Comparison of ENCODE assay signal across 17 mouse cellular contexts in genomic region chr6:45241218-45241617, GRCm38 (mm10).
DNase-seq lines count a peak whose midpoint lies in the region; ATAC-seq and TF ChIP-seq lines count a peak whose summit lies in the region.
"Had no signal": no experiment of that assay in that cellular context is flagged by ENCODE, and none has a peak within 500 bp of the region (broad histone marks: within the 10 kb centered on the region; RNA-seq: fewer than 3 reads in every experiment).

No protein-coding gene starts in this region.

- H3K4me3 ChIP-seq in lung, embryonic 16.5 days (ENCODE audit: low read length): no peak overlapping the region
- H3K4me3 ChIP-seq in bone marrow macrophage, adult 2 months (ENCODE audit: insufficient read depth, low read length): no peak overlapping the region
- no peak overlapping the region for H3K4me3 ChIP-seq in macrophage (ENCODE audit: inconsistent target)
- H3K4me3 ChIP-seq: embryonic facial prominence, embryonic 10.5 days; heart, adult 2 months; heart, embryonic 15.5 days; hindbrain, embryonic 10.5 days had no signal

- no peaks in the 10 kb centered on the region for H3K4me1 ChIP-seq in lung, embryonic 16.5 days (replicated peaks; ENCODE audit: control insufficient read depth, insufficient read depth, low read length)
- H3K4me1 ChIP-seq in bone marrow macrophage, adult 2 months (ENCODE audit: control insufficient read depth, insufficient read depth, low read length): peaks cover 6% of the 10 kb centered on the region
- H3K4me1 ChIP-seq: heart, embryonic 15.5 days had no signal

- no peaks in the 10 kb centered on the region for H3K79me2 ChIP-seq in macrophage (ENCODE audit: inconsistent target)

- DNase-seq in lung, postnatal 4 days: no peak
- peak; percentile 34 for DNase-seq in brain, adult 2 months (ENCODE audit: low read depth, low spot score)
- DNase-seq in heart, postnatal 14 days: no peak
- DNase-seq: adrenal gland, adult 2 months; cerebellum, adult 18-20 months; cerebellum, postnatal 10 days; gastrocnemius, postnatal 14 days; heart, adult 2 months had no signal

- no peak overlapping the region for H3K9ac ChIP-seq in lung, embryonic 16.5 days (ENCODE audit: low read length)
- H3K9ac ChIP-seq: heart, embryonic 15.5 days; hindbrain, embryonic 14.5 days had no signal

- 70% methylated on average over 1 of the region's 1 CpGs for WGBS in lung, embryonic 16.5 days
- 53% methylated on average over 1 of the region's 1 CpGs for WGBS in macrophage (ENCODE audit: missing documents)

- intact Hi-C loops in heart, postnatal 14 days (cut with DNase I): no loop called here

- no peak for TF ChIP-seq POLR2A in bone marrow macrophage, adult 2 months (IDR thresholded peaks at IDR 0.05; ENCODE audit: borderline replicate concordance, low read depth, low read length)

- ATAC-seq in lung, embryonic 16.5 days (ENCODE audit: low read depth): peak; percentile 51
- ATAC-seq: forebrain, embryonic 14.5 days had no signal

- no peaks in the 10 kb centered on the region for H3K9me3 ChIP-seq in lung, embryonic 16.5 days (ENCODE audit: control insufficient read depth, low read length)
- H3K9me3 ChIP-seq: embryonic facial prominence, embryonic 10.5 days; heart, embryonic 15.5 days; hindbrain, embryonic 10.5 days had no signal

- H3K27ac ChIP-seq in lung, embryonic 16.5 days (ENCODE audit: low read length): no peak overlapping the region
- H3K27ac ChIP-seq in bone marrow macrophage, adult 2 months (ENCODE audit: insufficient read depth, low read depth, low read length): peak overlapping the region; percentile 88
- H3K27ac ChIP-seq in macrophage: peak overlapping the region; percentile 78
- H3K27ac ChIP-seq: embryonic facial prominence, embryonic 10.5 days; heart, adult 2 months; heart, embryonic 15.5 days; hindbrain, embryonic 10.5 days; hindbrain, embryonic 14.5 days had no signal

- TF ChIP-seq CTCF in bone marrow macrophage, adult 2 months (IDR thresholded peaks at IDR 0.05; ENCODE audit: low read depth, low read length): no peak

- H3K4me2 ChIP-seq in lung, embryonic 16.5 days (ENCODE audit: low read depth, low read length): no peak overlapping the region
- H3K4me2 ChIP-seq: heart, embryonic 11.5 days; heart, embryonic 15.5 days; hindbrain, embryonic 14.5 days had no signal

- no peaks in the 10 kb centered on the region for H3K36me3 ChIP-seq in lung, embryonic 16.5 days (ENCODE audit: control insufficient read depth, insufficient read depth, low read length)
- H3K36me3 ChIP-seq in macrophage (ENCODE audit: inconsistent target): no peaks in the 10 kb centered on the region
- H3K36me3 ChIP-seq: embryonic facial prominence, embryonic 10.5 days; heart, embryonic 15.5 days; hindbrain, embryonic 10.5 days had no signal

- no peaks in the 10 kb centered on the region for H3K27me3 ChIP-seq in lung, embryonic 16.5 days (ENCODE audit: control insufficient read depth, insufficient read depth, low read depth, low read length)
- H3K27me3 ChIP-seq: heart, embryonic 15.5 days had no signal
